Mouse (Mus musculus) small intestine, adult 2 months (tissue): ENCODE measurements around the gene Kcnb1. TPM values are rescaled to one million over a fixed set of nuclear protein-coding genes. Genes with fewer than 3 reads are reported as not detected.

Source experiments
- H3K27ac ChIP-seq: fragments of 200-500 bp; 2 replicates; pipeline ENCODE4 v1.5.1; 2012; ENCODE audit warnings: low read depth, low read length, control low read depth, inconsistent platforms; ENCODE audit not compliant: insufficient read depth
- H3K27me3 ChIP-seq: fragments of 200-500 bp; 2 replicates; pipeline ENCODE4 v1.6.1; 2012; ENCODE audit warnings: mild to moderate bottlenecking, moderate library complexity, low read length, inconsistent platforms; ENCODE audit not compliant: control insufficient read depth, insufficient read depth
- H3K36me3 ChIP-seq: fragments of 200-500 bp; 2 replicates; pipeline ENCODE4 v1.6.1; 2012; ENCODE audit warnings: mild to moderate bottlenecking, low read length, control low read depth, inconsistent platforms; ENCODE audit not compliant: control insufficient read depth, insufficient read depth
- H3K4me1 ChIP-seq: fragments of 200-500 bp; 2 replicates; pipeline ENCODE4 v1.6.1; 2012; ENCODE audit warnings: low read length, inconsistent platforms, mixed read lengths; ENCODE audit not compliant: control insufficient read depth, insufficient read depth, insufficient read length
- H3K4me3 ChIP-seq: fragments of 200-500 bp; 2 replicates; pipeline ENCODE4 v1.5.1; 2012; ENCODE audit warnings: low read depth, mild to moderate bottlenecking, control low read depth, inconsistent platforms, low read length, moderate library complexity
- CTCF ChIP-seq: fragments of 200-500 bp; IDR thresholded peaks from 2 replicates; pipeline ENCODE4 v1.5.1; 2012; ENCODE audit warnings: low read depth, mild to moderate bottlenecking, control low read depth, inconsistent platforms, low read length, moderate library complexity, mixed read lengths; ENCODE audit not compliant: insufficient replicate concordance, insufficient read length; ENCODE audit errors: extremely low read depth
- POLR2A ChIP-seq: fragments of 200-500 bp; IDR thresholded peaks from 2 replicates; pipeline ENCODE4 v1.6.1; 2012; ENCODE audit warnings: low read depth, mild to moderate bottlenecking, control low read depth, inconsistent platforms, low read length, moderate library complexity
- WGBS: fragments of 180-500 bp; shearing (Covaris S2); methylation state at CpG from one replicate; pipeline ENCODE4 v1.1.7; 2018; 5-methylcytosine and 5-hydroxymethylcytosine counted together
- polyA plus RNA-seq: library from polyadenylated mRNA; depleted of rRNA; stranded (reverse); fragments of >200 nt; gene quantifications from 2 replicates; pipeline ENCODE4 v1.2.3, GENCODE M21; 2012; rRNA removed

Kcnb1 gene
- 2.2 and 2.7 TPM in 2 replicates for polyA plus RNA-seq

- peak within 1 kb of the TSS; percentile 60 for H3K4me3 ChIP-seq
- H3K4me1 ChIP-seq, result peaks cover 6% of the 10 kb centered on the region
- 1% methylated on average over 41 of the region's 41 CpGs for WGBS
- H3K36me3 ChIP-seq, result no peaks in the 10 kb centered on the region
- TF ChIP-seq CTCF (0 out of 2 replicates have a peak, but pooled peaks have one; percentile 34), POLR2A (no peak)
- peaks cover 24% of the 10 kb centered on the region for H3K27me3 ChIP-seq
- H3K27ac ChIP-seq, result no peak within 1 kb of the TSS
Observed at GRCm38 (mm10) chr2:167190076-167190399, at the start of gene Kcnb1. Gene Kcnb1 (minus strand): TSS chr2:167190155.

GRCm38 (mm10) chr2:167239262-167239661 lies 49.3 kb upstream of the Kcnb1 start:
- Histone ChIP-seq H3K4me3 (no peak overlapping the region), H3K27ac (peak overlapping the region; percentile 34; the same call in 1 of the 2 replicates), H3K4me1 (no peaks in the 10 kb centered on the region; the same call in 1 of the 2 replicates), H3K27me3 (peaks cover 24% of the 10 kb centered on the region), H3K36me3 (no peaks in the 10 kb centered on the region)
- 32% methylated on average over 12 of the region's 12 CpGs for WGBS
- TF ChIP-seq CTCF, result no peak
- no peak for TF ChIP-seq POLR2A

- Histone ChIP-seq H3K4me1 (no peaks in the 10 kb centered on the region; the same call in 1 of the 2 replicates), H3K36me3 (no peaks in the 10 kb centered on the region), H3K4me3 (no peak overlapping the region), H3K27me3 (peaks cover 24% of the 10 kb centered on the region), H3K27ac (no peak overlapping the region)
- 78% methylated on average over 9 of the region's 9 CpGs for WGBS
- TF ChIP-seq CTCF, result no peak
- TF ChIP-seq POLR2A, result no peak
Observed at GRCm38 (mm10) chr2:167237224-167237623, 47.3 kb upstream of the Kcnb1 start.

GRCm38 (mm10) chr2:167236174-167236573 lies 46.2 kb upstream of the Kcnb1 start:
- peaks cover 22% of the 10 kb centered on the region for H3K27me3 ChIP-seq
- WGBS, result 93% methylated on average over 4 of the region's 4 CpGs
- no peak overlapping the region for H3K27ac ChIP-seq
- no peaks in the 10 kb centered on the region for H3K36me3 ChIP-seq
- H3K4me3 ChIP-seq, result no peak overlapping the region
- TF ChIP-seq CTCF (no peak), POLR2A (no peak)
- no peaks in the 10 kb centered on the region; the same call in 1 of the 2 replicates for H3K4me1 ChIP-seq

- Histone ChIP-seq H3K4me1 (no peaks in the 10 kb centered on the region; the same call in 1 of the 2 replicates), H3K4me3 (no peak overlapping the region), H3K27ac (no peak overlapping the region), H3K36me3 (no peaks in the 10 kb centered on the region), H3K27me3 (peaks cover 17% of the 10 kb centered on the region)
- TF ChIP-seq POLR2A (no peak), CTCF (no peak)
- 74% methylated on average over 17 of the region's 17 CpGs for WGBS
Observed at GRCm38 (mm10) chr2:167235338-167236018, 45.5 kb upstream of the Kcnb1 start.

GRCm38 (mm10) chr2:167233771-167234170 lies 43.8 kb upstream of the Kcnb1 start:
- WGBS, result 68% methylated on average over 14 of the region's 14 CpGs
- no peaks in the 10 kb centered on the region for H3K4me1 ChIP-seq
- H3K36me3 ChIP-seq, result no peaks in the 10 kb centered on the region
- H3K27me3 ChIP-seq, result no peaks in the 10 kb centered on the region; the same call in 1 of the 2 replicates
- TF ChIP-seq CTCF (no peak), POLR2A (no peak)
- H3K4me3 ChIP-seq, result no peak overlapping the region
- H3K27ac ChIP-seq, result no peak overlapping the region

- Histone ChIP-seq H3K4me3 (no peak overlapping the region), H3K27me3 (no peaks in the 10 kb centered on the region), H3K36me3 (no peaks in the 10 kb centered on the region), H3K27ac (no peak overlapping the region), H3K4me1 (no peaks in the 10 kb centered on the region)
- TF ChIP-seq CTCF (no peak), POLR2A (no peak)
- 72% methylated on average over 5 of the region's 5 CpGs for WGBS
Observed at GRCm38 (mm10) chr2:167233009-167233335, 43.0 kb upstream of the Kcnb1 start.
